Mouse (Mus musculus) liver, embryonic 14.5 days (tissue): Measurements from ENCODE around the gene Tnfrsf17. TPM values are rescaled to one million over a fixed set of nuclear protein-coding genes. Genes with fewer than 3 reads are reported as not detected.
A peak's percentile ranks its signal among the peaks of the same experiment; 100 is the strongest.
"Not testable (repeated sequence)": the region's sequence is repeated elsewhere in the genome, so short reads cannot be mapped to it uniquely, and the experiment has no call there.

Experiments
- ATAC-seq: fragments of 200-750 bp; cut with Nextera tagmentation; 2 replicates; pipeline ENCODE4 v1.8.0; 2017; ENCODE audit warnings: moderate number of reproducible peaks, mild to moderate bottlenecking, moderate library complexity; ENCODE audit not compliant: insufficient read depth
- DNase-seq, 3 experiments: peaks; one replicate each; pipeline ENCODE4 v3.0.0-alpha.2; 2012 to 2013; ENCODE audit warnings: low read depth in 3 of 3, low spot score in 3 of 3
- H3K27ac ChIP-seq: fragments of 300-500 bp; sonication (generic); 2 replicates; pipeline ENCODE4 v1.5.1; 2014; ENCODE audit warnings: moderate library complexity, mild to moderate bottlenecking, control low read depth, inconsistent platforms
- H3K27me3 ChIP-seq: fragments of 300-500 bp; sonication (generic); 2 replicates; pipeline ENCODE4 v1.6.1; 2014; ENCODE audit warnings: mild to moderate bottlenecking, low read length, moderate library complexity; ENCODE audit not compliant: control insufficient read depth, insufficient read depth
- H3K36me3 ChIP-seq: fragments of 300-500 bp; sonication (generic); replicated peaks from 2 replicates; pipeline ENCODE4 v1.6.1; 2014; ENCODE audit warnings: low read depth; ENCODE audit not compliant: control insufficient read depth, insufficient read depth
- H3K4me1 ChIP-seq, 2 experiments: fragments of 200-500 bp in 1 of 2; fragments of 300-500 bp in 1 of 2; sonication (generic) in 1 of 2; replicated peaks; 2 replicates each; pipeline ENCODE4 v1.6.1; 2012 to 2014; ENCODE audit warnings: antibody characterized with exemption in 1 of 2, inconsistent platforms in 1 of 2, low read length in 1 of 2; ENCODE audit not compliant: control insufficient read depth in 2 of 2, insufficient read depth in 2 of 2
- H3K4me2 ChIP-seq: fragments of 300-500 bp; sonication (generic); 2 replicates; pipeline ENCODE4 v1.6.1; 2014; ENCODE audit warnings: low read depth, mild to moderate bottlenecking, control low read depth, moderate library complexity
- H3K4me3 ChIP-seq, 2 experiments: fragments of 200-500 bp in 1 of 2; fragments of 300-500 bp in 1 of 2; sonication (generic) in 1 of 2; 2 replicates each; pipeline ENCODE4 v1.5.1; 2012 to 2014; ENCODE audit warnings: low read depth in 2 of 2, low read length in 2 of 2, mild to moderate bottlenecking in 2 of 2, control low read depth in 1 of 2, inconsistent platforms in 1 of 2, moderate library complexity in 1 of 2; ENCODE audit not compliant: insufficient read depth in 1 of 2
- H3K9ac ChIP-seq: fragments of 300-500 bp; sonication (generic); replicated peaks from 2 replicates; pipeline ENCODE4 v1.6.1; 2014; ENCODE audit warnings: mild to moderate bottlenecking, control low read depth, moderate library complexity
- H3K9me3 ChIP-seq: fragments of 300-500 bp; sonication (generic); 2 replicates; pipeline ENCODE4 v1.6.1; 2016; ENCODE audit warnings: low read length, mixed read lengths; ENCODE audit not compliant: control insufficient read depth
- CTCF ChIP-seq: IDR thresholded peaks from 2 replicates; pipeline ENCODE4 v1.5.1; 2016; ENCODE audit warnings: antibody characterized with exemption, low read depth, control low read depth
- EP300 ChIP-seq: IDR thresholded peaks from 2 replicates; pipeline ENCODE4 v1.6.1; 2016; ENCODE audit warnings: antibody characterized with exemption, low read depth
- WGBS: fragments of 180-500 bp; shearing (Covaris S2); extraction: QIAGEN DNeasy Blood & Tissue Kit; methylation state at CpG from one replicate; pipeline ENCODE4 v1.1.7; 2014; ENCODE audit not compliant: insufficient replicate concordance; 5-methylcytosine and 5-hydroxymethylcytosine counted together
- polyA plus RNA-seq, 2 experiments: library from polyadenylated mRNA; depleted of rRNA in 1 of 2; stranded (reverse) in 1 of 2; unstranded in 1 of 2; fragments of >200 nt; fragmentation: Nextera tagmentation in 1 of 2; extraction: Ambion mirVana in 1 of 2; gene quantifications; 2 replicates each; pipeline versions ENCODE4 v1.2.1 to v1.2.3; 2012 to 2014

Tnfrsf17 gene
- polyA plus RNA-seq, 2 experiments = not detected

GRCm38 (mm10) chr16:11297700-11298099, 15.9 kb upstream of the Tnfrsf17 start:
- not testable (repeated sequence) for H3K27me3 ChIP-seq, DNase-seq, H3K4me1 ChIP-seq, H3K4me2 ChIP-seq, H3K9ac ChIP-seq, H3K27ac ChIP-seq, H3K36me3 ChIP-seq, H3K4me3 ChIP-seq, H3K9me3 ChIP-seq
- TF ChIP-seq CTCF = peak; percentile 59
- ATAC-seq = peak; percentile 60; the same call in 1 of the 2 replicates
- WGBS = 47% methylated on average over 1 of the region's 1 CpGs

- TF ChIP-seq CTCF (no peak), EP300 (no peak)
- Histone ChIP-seq H3K4me2 (no peak overlapping the region), H3K4me3 (no peak overlapping the region), H3K4me1 (no peaks in the 10 kb centered on the region; a peak in 1 of 4 replicates), H3K27ac (no peak overlapping the region), H3K9me3 (no peaks in the 10 kb centered on the region), H3K9ac (no peak overlapping the region), H3K36me3 (no peaks in the 10 kb centered on the region), H3K27me3 (no peaks in the 10 kb centered on the region)
- DNase-seq (no peak), ATAC-seq (no peak)
Observed at GRCm38 (mm10) chr16:11303741-11304140, 9.9 kb upstream of the Tnfrsf17 start.

GRCm38 (mm10) chr16:11305531-11305930, 8.1 kb upstream of the Tnfrsf17 start:
- H3K4me2 ChIP-seq = no peak overlapping the region

GRCm38 (mm10) chr16:11315786-11316320, 2.2 kb downstream of the Tnfrsf17 start:
- H3K9me3 ChIP-seq = no peaks in the 10 kb centered on the region
- no peak for ATAC-seq
- H3K4me3 ChIP-seq = no peak overlapping the region
- TF ChIP-seq CTCF (no peak), EP300 (no peak)
- no peaks in the 10 kb centered on the region for H3K36me3 ChIP-seq
- no peaks in the 10 kb centered on the region for H3K4me1 ChIP-seq
- H3K9ac ChIP-seq = no peak overlapping the region
- WGBS = 46% methylated on average over 5 of the region's 5 CpGs
- no peak overlapping the region for H3K27ac ChIP-seq
- H3K4me2 ChIP-seq = no peak overlapping the region
- H3K27me3 ChIP-seq = no peaks in the 10 kb centered on the region
- DNase-seq = no peak

More at GRCm38 (mm10) chr16:11305531-11305930, 8.1 kb upstream of the Tnfrsf17 start:
- TF ChIP-seq EP300 = no peak
- TF ChIP-seq CTCF = no peak
- Histone ChIP-seq H3K4me1 (no peaks in the 10 kb centered on the region), H3K36me3 (no peaks in the 10 kb centered on the region), H3K9ac (no peak overlapping the region), H3K4me3 (no peak overlapping the region), H3K9me3 (no peaks in the 10 kb centered on the region), H3K27me3 (no peaks in the 10 kb centered on the region), H3K27ac (no peak overlapping the region)
- DNase-seq (no peak), ATAC-seq (no peak)
- 67% methylated on average over 2 of the region's 2 CpGs for WGBS

GRCm38 (mm10) chr16:11316748-11317147, 3.1 kb downstream of the Tnfrsf17 start:
- H3K4me1 ChIP-seq = no peaks in the 10 kb centered on the region
- H3K9ac ChIP-seq = no peak overlapping the region
- H3K27ac ChIP-seq = no peak overlapping the region
- DNase-seq (no peak), ATAC-seq (no peak)
- no peak overlapping the region for H3K4me2 ChIP-seq
- H3K27me3 ChIP-seq = no peaks in the 10 kb centered on the region
- no peak overlapping the region for H3K4me3 ChIP-seq
- no peaks in the 10 kb centered on the region for H3K9me3 ChIP-seq
- TF ChIP-seq CTCF (peak; percentile 21; the same call in 1 of the 2 replicates), EP300 (no peak)
- H3K36me3 ChIP-seq = no peaks in the 10 kb centered on the region
- 54% methylated on average over 5 of the region's 5 CpGs for WGBS
